Mouse (Mus musculus) neural tube, embryonic 14.5 days (tissue): ENCODE results near the gene Frmd6. TPM values are rescaled to one million over a fixed set of nuclear protein-coding genes. Genes with fewer than 3 reads are reported as not detected.

Experiments used
- ATAC-seq: fragments of 200-750 bp; cut with Nextera tagmentation; 2 replicates; pipeline ENCODE4 v1.8.0; 2017; ENCODE audit warnings: low read depth, mild to moderate bottlenecking, moderate TSS enrichment, moderate library complexity
- H3K27ac ChIP-seq: fragments of 300-500 bp; sonication (generic); 2 replicates; pipeline ENCODE4 v1.5.1; 2014; ENCODE audit warnings: low read depth, mild to moderate bottlenecking, control low read depth, low read length, moderate library complexity, mixed read lengths
- H3K27me3 ChIP-seq: fragments of 300-500 bp; sonication (generic); 2 replicates; pipeline ENCODE4 v1.6.1; 2014; ENCODE audit warnings: low read length; ENCODE audit not compliant: control insufficient read depth, insufficient read depth
- H3K36me3 ChIP-seq: fragments of 300-500 bp; sonication (generic); 2 replicates; pipeline ENCODE4 v1.6.1; 2014; ENCODE audit warnings: low read length, mixed read lengths; ENCODE audit not compliant: control insufficient read depth, insufficient read depth
- H3K4me1 ChIP-seq: fragments of 300-500 bp; sonication (generic); 2 replicates; pipeline ENCODE4 v1.6.1; 2014; ENCODE audit warnings: low read length; ENCODE audit not compliant: control insufficient read depth, insufficient read depth
- H3K4me2 ChIP-seq: fragments of 300-500 bp; sonication (generic); 2 replicates; pipeline ENCODE4 v1.6.1; 2014; ENCODE audit warnings: mild to moderate bottlenecking, low read depth, low read length, control low read depth
- H3K4me3 ChIP-seq: fragments of 300-500 bp; sonication (generic); 2 replicates; pipeline ENCODE4 v1.5.1; 2014; ENCODE audit warnings: low read depth, low read length, control low read depth, mixed read lengths
- H3K9ac ChIP-seq: fragments of 300-500 bp; sonication (generic); replicated peaks from 2 replicates; pipeline ENCODE4 v1.6.1; 2014; ENCODE audit warnings: low read depth, mild to moderate bottlenecking, control low read depth, low read length, mixed read lengths
- H3K9me3 ChIP-seq: fragments of 300-500 bp; sonication (generic); 2 replicates; pipeline ENCODE4 v1.6.1; 2016; ENCODE audit warnings: low read length; ENCODE audit not compliant: control insufficient read depth
- WGBS: fragments of 180-500 bp; shearing (Covaris S2); extraction: QIAGEN DNeasy Blood & Tissue Kit; methylation state at CpG from one replicate; pipeline ENCODE4 v1.1.7; 2014; 5-methylcytosine and 5-hydroxymethylcytosine counted together
- polyA plus RNA-seq: library from polyadenylated mRNA; unstranded; fragments of >200 nt; fragmentation: Nextera tagmentation; extraction: Ambion mirVana; gene quantifications from 2 replicates; pipeline ENCODE4 v1.2.1, GENCODE M21; 2014

The Frmd6 gene
- polyA plus RNA-seq, 1 experiment from 2014 or later = 7.3 TPM

DNA sequence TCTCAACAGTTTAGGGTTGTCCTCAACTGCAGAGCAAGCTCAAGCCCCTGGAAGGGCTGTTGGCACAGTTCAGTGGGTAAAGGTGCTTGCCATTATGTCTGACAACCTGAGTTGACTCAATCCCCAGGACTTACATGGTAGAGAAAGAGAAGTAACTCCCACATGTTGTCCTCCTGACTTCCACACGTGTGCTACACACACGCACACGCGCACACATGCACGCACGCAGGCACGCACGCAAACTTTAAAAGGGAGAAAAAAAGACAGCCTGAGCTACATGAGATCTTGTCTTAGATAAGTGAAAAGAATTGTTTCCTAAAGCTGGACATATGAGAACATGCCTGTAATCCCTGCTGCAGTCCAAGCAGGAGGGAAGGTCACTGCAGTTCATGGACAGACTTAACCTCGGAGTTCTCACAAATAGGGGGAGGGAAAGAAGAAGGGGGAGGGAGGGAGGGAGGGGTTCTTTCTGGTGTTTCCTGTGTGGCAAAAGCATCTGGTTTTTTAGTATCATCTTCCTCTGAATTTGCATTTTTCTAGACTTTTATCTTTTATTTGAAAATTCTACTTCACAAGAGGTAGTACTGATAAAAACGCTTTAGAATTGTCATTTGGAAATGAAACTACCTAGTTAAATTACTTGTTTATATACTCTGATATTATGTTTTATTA, 121.4 kb downstream of the Frmd6 start:
- no peaks in the 10 kb centered on the region for H3K27me3 ChIP-seq
- H3K9me3 ChIP-seq = no peaks in the 10 kb centered on the region
- no peak overlapping the region for H3K4me2 ChIP-seq
- H3K9ac ChIP-seq = no peak overlapping the region
- no peaks in the 10 kb centered on the region for H3K4me1 ChIP-seq
- no peak overlapping the region for H3K4me3 ChIP-seq
- ATAC-seq = no peak
- peaks cover 42% of the 10 kb centered on the region for H3K36me3 ChIP-seq
- H3K27ac ChIP-seq = no peak overlapping the region
- 95% methylated on average over 10 of the region's 10 CpGs for WGBS

Other genes starting within 250 kb of the Frmd6 start
- gene Actr10, start 112.3 kb downstream of the Frmd6 start, polyA plus RNA-seq = 210 and 242 TPM in 2 replicates
- gene Psma3, start 149.1 kb downstream of the Frmd6 start, polyA plus RNA-seq = 542 and 609 TPM in 2 replicates
- gene Arid4a, start 190.5 kb downstream of the Frmd6 start, polyA plus RNA-seq = 44.9 and 45.0 TPM in 2 replicates